Mouse (Mus musculus) stomach, embryonic 14.5 days (tissue): ENCODE measurements at regions not wholly inside any gene's neighbourhood (a gene's known extent, or its start where the extent isn't known, plus 50 kb on each side); places are given as distances from the start of the nearest gene placed in this dataset.

Source experiments
- ATAC-seq: fragments of 200-750 bp; cut with Nextera tagmentation; 2 replicates; pipeline ENCODE4 v1.8.0; 2017; ENCODE audit warnings: low read depth, moderate TSS enrichment; ENCODE audit not compliant: insufficient number of reproducible peaks, insufficient read depth, low FRiP score
- H3K27ac ChIP-seq: fragments of 300-500 bp; sonication (generic); 2 replicates; pipeline ENCODE4 v1.5.1; 2014; ENCODE audit warnings: mild to moderate bottlenecking, low read length, moderate library complexity, mixed read lengths
- H3K27me3 ChIP-seq: fragments of 300-500 bp; sonication (generic); 2 replicates; pipeline ENCODE4 v1.6.1; 2014; ENCODE audit warnings: low read length, control low read depth, mixed read lengths; ENCODE audit not compliant: control insufficient read depth, insufficient read depth
- H3K36me3 ChIP-seq: fragments of 300-500 bp; sonication (generic); 2 replicates; pipeline ENCODE4 v1.6.1; 2014; ENCODE audit warnings: mild to moderate bottlenecking, control low read depth, low read length, moderate library complexity, mixed read lengths; ENCODE audit not compliant: control insufficient read depth, insufficient read depth
- H3K4me1 ChIP-seq: fragments of 300-500 bp; sonication (generic); 2 replicates; pipeline ENCODE4 v1.6.1; 2014; ENCODE audit warnings: low read length, control low read depth, mixed read lengths; ENCODE audit not compliant: control insufficient read depth, insufficient read depth
- H3K4me2 ChIP-seq: fragments of 300-500 bp; sonication (generic); replicated peaks from 2 replicates; pipeline ENCODE4 v1.6.1; 2014; ENCODE audit warnings: low read depth, low read length, control low read depth
- H3K4me3 ChIP-seq: fragments of 300-500 bp; sonication (generic); 2 replicates; pipeline ENCODE4 v1.5.1; 2014; ENCODE audit warnings: low read depth, low read length, control low read depth
- H3K9ac ChIP-seq: fragments of 300-500 bp; sonication (generic); replicated peaks from 2 replicates; pipeline ENCODE4 v1.6.1; 2014; ENCODE audit warnings: low read depth, mild to moderate bottlenecking, control low read depth, low read length, moderate library complexity, mixed read lengths
- H3K9me3 ChIP-seq: fragments of 300-500 bp; sonication (generic); 2 replicates; pipeline ENCODE4 v1.6.1; 2016; ENCODE audit warnings: low read depth, low read length, control low read depth; ENCODE audit not compliant: control insufficient read depth
- WGBS: fragments of 180-500 bp; shearing (Covaris S2); extraction: QIAGEN DNeasy Blood & Tissue Kit; methylation state at CpG from one replicate; pipeline ENCODE4 v1.1.7; 2014; 5-methylcytosine and 5-hydroxymethylcytosine counted together

- ATAC-seq: no peak
- H3K4me2 ChIP-seq: no peak overlapping the region
- 87% methylated on average over 2 of the region's 2 CpGs for WGBS
Measured at GRCm38 (mm10) chr19:60124638-60125037, 101.9 kb downstream of the Fam204a start.

GRCm38 (mm10) chr19:60120917-60121316 is 105.6 kb downstream of the Fam204a start:
- H3K4me3 ChIP-seq: no peak overlapping the region
- H3K4me2 ChIP-seq: no peak overlapping the region
- no peak overlapping the region for H3K9ac ChIP-seq
- H3K4me1 ChIP-seq: peaks cover 7% of the 10 kb centered on the region; the same call in 1 of the 2 replicates
- no peaks in the 10 kb centered on the region for H3K9me3 ChIP-seq
- H3K27me3 ChIP-seq: no peaks in the 10 kb centered on the region
- ATAC-seq: no peak
- no peak overlapping the region for H3K27ac ChIP-seq
- WGBS: 71% methylated on average over 5 of the region's 5 CpGs
- no peaks in the 10 kb centered on the region for H3K36me3 ChIP-seq

More at GRCm38 (mm10) chr19:60124638-60125037, 101.9 kb downstream of the Fam204a start:
- no peak overlapping the region for H3K27ac ChIP-seq
- no peak overlapping the region for H3K4me3 ChIP-seq
- no peaks in the 10 kb centered on the region for H3K27me3 ChIP-seq
- no peaks in the 10 kb centered on the region for H3K9me3 ChIP-seq
- H3K4me1 ChIP-seq: peaks cover 6% of the 10 kb centered on the region; the same call in 1 of the 2 replicates
- no peak overlapping the region for H3K9ac ChIP-seq
- no peaks in the 10 kb centered on the region for H3K36me3 ChIP-seq

GRCm38 (mm10) chr19:60119051-60119450 is 107.5 kb downstream of the Fam204a start:
- Histone ChIP-seq H3K4me1 (peaks cover 7% of the 10 kb centered on the region; the same call in 1 of the 2 replicates), H3K9me3 (no peaks in the 10 kb centered on the region), H3K36me3 (no peaks in the 10 kb centered on the region), H3K4me2 (no peak overlapping the region), H3K27ac (no peak overlapping the region), H3K27me3 (no peaks in the 10 kb centered on the region), H3K9ac (no peak overlapping the region), H3K4me3 (no peak overlapping the region)
- ATAC-seq: peak; percentile 46; the same call in 1 of the 2 replicates
- WGBS: 10% methylated on average over 1 of the region's 1 CpGs

GRCm38 (mm10) chr19:60113666-60114388 is 112.7 kb downstream of the Fam204a start:
- no peak overlapping the region for H3K4me2 ChIP-seq
- no peaks in the 10 kb centered on the region for H3K36me3 ChIP-seq
- H3K9ac ChIP-seq: no peak overlapping the region
- H3K9me3 ChIP-seq: no peaks in the 10 kb centered on the region
- WGBS: 48% methylated on average over 7 of the region's 7 CpGs
- no peak for ATAC-seq
- no peak overlapping the region for H3K27ac ChIP-seq
- H3K4me3 ChIP-seq: no peak overlapping the region
- no peaks in the 10 kb centered on the region for H3K27me3 ChIP-seq
- no peaks in the 10 kb centered on the region for H3K4me1 ChIP-seq

- 81% methylated on average over 6 of the region's 6 CpGs for WGBS
Measured at GRCm38 (mm10) chr19:60110278-60110677, 116.2 kb downstream of the Fam204a start.

GRCm38 (mm10) chr19:60109488-60109887 is 117.0 kb downstream of the Fam204a start:
- no peak overlapping the region for H3K4me2 ChIP-seq
- H3K36me3 ChIP-seq: no peaks in the 10 kb centered on the region
- no peak for ATAC-seq
- no peaks in the 10 kb centered on the region for H3K27me3 ChIP-seq
- no peak overlapping the region for H3K4me3 ChIP-seq
- no peak overlapping the region for H3K9ac ChIP-seq
- H3K4me1 ChIP-seq: no peaks in the 10 kb centered on the region
- no peaks in the 10 kb centered on the region for H3K9me3 ChIP-seq
- 72% methylated on average over 8 of the region's 8 CpGs for WGBS
- no peak overlapping the region for H3K27ac ChIP-seq

More at GRCm38 (mm10) chr19:60110278-60110677, 116.2 kb downstream of the Fam204a start:
- Histone ChIP-seq H3K9ac (no peak overlapping the region), H3K4me1 (no peaks in the 10 kb centered on the region), H3K36me3 (no peaks in the 10 kb centered on the region), H3K4me3 (no peak overlapping the region), H3K27ac (no peak overlapping the region), H3K27me3 (no peaks in the 10 kb centered on the region), H3K4me2 (no peak overlapping the region), H3K9me3 (no peaks in the 10 kb centered on the region)
- no peak for ATAC-seq

- Histone ChIP-seq H3K36me3 (no peaks in the 10 kb centered on the region), H3K9ac (no peak overlapping the region), H3K27me3 (no peaks in the 10 kb centered on the region), H3K9me3 (no peaks in the 10 kb centered on the region), H3K27ac (no peak overlapping the region), H3K4me2 (no peak overlapping the region), H3K4me3 (no peak overlapping the region), H3K4me1 (no peaks in the 10 kb centered on the region)
- WGBS: 64% methylated on average over 3 of the region's 3 CpGs
- no peak for ATAC-seq
Measured at GRCm38 (mm10) chr19:60097915-60098314, 128.6 kb downstream of the Fam204a start.

GRCm38 (mm10) chr19:60074986-60075385 is 131.5 kb upstream of the Rab11fip2 start:
- H3K27me3 ChIP-seq: no peaks in the 10 kb centered on the region
- WGBS: 56% methylated on average over 3 of the region's 3 CpGs
- ATAC-seq: no peak
- H3K9ac ChIP-seq: no peak overlapping the region
- H3K27ac ChIP-seq: no peak overlapping the region
- H3K9me3 ChIP-seq: no peaks in the 10 kb centered on the region
- H3K36me3 ChIP-seq: no peaks in the 10 kb centered on the region
- H3K4me3 ChIP-seq: no peak overlapping the region
- no peak overlapping the region for H3K4me2 ChIP-seq
- H3K4me1 ChIP-seq: no peaks in the 10 kb centered on the region

GRCm38 (mm10) chr19:60073328-60073727 is 129.9 kb upstream of the Rab11fip2 start:
- Histone ChIP-seq H3K4me3 (no peak overlapping the region), H3K27me3 (no peaks in the 10 kb centered on the region), H3K4me1 (no peaks in the 10 kb centered on the region), H3K27ac (no peak overlapping the region), H3K4me2 (no peak overlapping the region), H3K36me3 (no peaks in the 10 kb centered on the region), H3K9ac (no peak overlapping the region), H3K9me3 (no peaks in the 10 kb centered on the region)
- ATAC-seq: no peak
- WGBS: 41% methylated on average over 1 of the region's 1 CpGs
